Mouse (Mus musculus): ENCODE data around the gene Ino80b. TPM values are rescaled to one million over a fixed set of nuclear protein-coding genes. Genes with fewer than 3 reads are reported as not detected.

Gene Ino80b
- polyA plus RNA-seq, 1 experiment from 2014 or later: 17.6 TPM

GRCm38 (mm10) chr6:83116373-83117164 lies 8.7 kb downstream of the Ino80b start:
- no peak for ATAC-seq (ENCODE audit: insufficient number of reproducible peaks, insufficient read depth, low FRiP score, low TSS enrichment, low read depth)
- 78% methylated on average over 11 of the region's 11 CpGs for whole genome bisulfite sequencing
- Histone ChIP-seq H3K4me3 (replicated peaks) (peak overlapping the region; percentile 83), H3K4me2 (peak overlapping the region; percentile 96), H3K27ac (peak overlapping the region; percentile 78), H3K36me3 (peaks cover 34% of the 10 kb centered on the region), H3K9me3 (no peaks in the 10 kb centered on the region), H3K4me1 (replicated peaks) (peaks cover 33% of the 10 kb centered on the region), H3K9ac (replicated peaks) (peak overlapping the region; percentile 90), H3K27me3 (no peaks in the 10 kb centered on the region)

GRCm38 (mm10) chr6:83115682-83116372 lies 9.4 kb downstream of the Ino80b start:
- WGBS: 3% methylated on average over 47 of the region's 48 CpGs
- peaks cover 33% of the 10 kb centered on the region for H3K4me1 ChIP-seq (replicated peaks)
- H3K27me3 ChIP-seq: no peaks in the 10 kb centered on the region
- peak overlapping the region; percentile 90 for H3K9ac ChIP-seq (replicated peaks)
- H3K4me3 ChIP-seq (replicated peaks): peak overlapping the region; percentile 83
- ATAC-seq (ENCODE audit: insufficient number of reproducible peaks, insufficient read depth, low FRiP score, low TSS enrichment, low read depth): peak; percentile 57
- peaks cover 41% of the 10 kb centered on the region for H3K36me3 ChIP-seq
- H3K4me2 ChIP-seq: peak overlapping the region; percentile 96
- H3K9me3 ChIP-seq: no peaks in the 10 kb centered on the region
- peak overlapping the region; percentile 78 for H3K27ac ChIP-seq

- peaks cover 30% of the 10 kb centered on the region for H3K4me1 ChIP-seq (replicated peaks)
- H3K27me3 ChIP-seq: no peaks in the 10 kb centered on the region
- WGBS: under 1% methylated on average over 56 of the region's 58 CpGs
- no peaks in the 10 kb centered on the region for H3K9me3 ChIP-seq
- peak; percentile 76 for ATAC-seq (ENCODE audit: insufficient number of reproducible peaks, insufficient read depth, low FRiP score, low TSS enrichment, low read depth)
- peak within 1 kb of the TSS; percentile 90 for H3K9ac ChIP-seq (replicated peaks)
- H3K4me3 ChIP-seq (replicated peaks): peak within 1 kb of the TSS; percentile 83
- H3K4me2 ChIP-seq: peak within 1 kb of the TSS; percentile 96
- H3K27ac ChIP-seq: peak within 1 kb of the TSS; percentile 78
- peaks cover 42% of the 10 kb centered on the region for H3K36me3 ChIP-seq
Observed at GRCm38 (mm10) chr6:83115011-83115671, 10.1 kb downstream of the Ino80b start, which contains the start of gene Mogs. Mogs (plus strand) TSS chr6:83115496.

GRCm38 (mm10) chr6:83111510-83112136 lies 13.6 kb downstream of the Ino80b start:
- Histone ChIP-seq H3K27ac (no peak overlapping the region), H3K4me1 (replicated peaks) (peaks cover 37% of the 10 kb centered on the region), H3K4me2 (no peak overlapping the region), H3K27me3 (no peaks in the 10 kb centered on the region), H3K9me3 (no peaks in the 10 kb centered on the region), H3K9ac (replicated peaks) (no peak overlapping the region), H3K4me3 (replicated peaks) (no peak overlapping the region), H3K36me3 (peaks cover 8% of the 10 kb centered on the region; the same call in 1 of the 2 replicates)
- WGBS: 89% methylated on average over 4 of the region's 4 CpGs
- ATAC-seq (ENCODE audit: insufficient number of reproducible peaks, insufficient read depth, low FRiP score, low TSS enrichment, low read depth): no peak

GRCm38 (mm10) chr6:83108762-83109668 lies 16.2 kb downstream of the Ino80b start, which contains the start of gene Mrpl53:
Mrpl53 (plus strand) TSS chr6:83109040.
- H3K4me3 ChIP-seq (replicated peaks): peak within 1 kb of the TSS; percentile 90
- under 1% methylated on average over 76 of the region's 76 CpGs for WGBS
- H3K4me2 ChIP-seq: peak within 1 kb of the TSS; percentile 80
- peaks cover 17% of the 10 kb centered on the region; the same call in 1 of the 2 replicates for H3K36me3 ChIP-seq
- no peaks in the 10 kb centered on the region for H3K27me3 ChIP-seq
- peak within 1 kb of the TSS; percentile 81 for H3K27ac ChIP-seq
- ATAC-seq (ENCODE audit: insufficient number of reproducible peaks, insufficient read depth, low FRiP score, low TSS enrichment, low read depth): peak; percentile 61
- H3K9me3 ChIP-seq: no peaks in the 10 kb centered on the region
- H3K9ac ChIP-seq (replicated peaks): peak within 1 kb of the TSS; percentile 92
- peaks cover 22% of the 10 kb centered on the region for H3K4me1 ChIP-seq (replicated peaks)

DNA sequence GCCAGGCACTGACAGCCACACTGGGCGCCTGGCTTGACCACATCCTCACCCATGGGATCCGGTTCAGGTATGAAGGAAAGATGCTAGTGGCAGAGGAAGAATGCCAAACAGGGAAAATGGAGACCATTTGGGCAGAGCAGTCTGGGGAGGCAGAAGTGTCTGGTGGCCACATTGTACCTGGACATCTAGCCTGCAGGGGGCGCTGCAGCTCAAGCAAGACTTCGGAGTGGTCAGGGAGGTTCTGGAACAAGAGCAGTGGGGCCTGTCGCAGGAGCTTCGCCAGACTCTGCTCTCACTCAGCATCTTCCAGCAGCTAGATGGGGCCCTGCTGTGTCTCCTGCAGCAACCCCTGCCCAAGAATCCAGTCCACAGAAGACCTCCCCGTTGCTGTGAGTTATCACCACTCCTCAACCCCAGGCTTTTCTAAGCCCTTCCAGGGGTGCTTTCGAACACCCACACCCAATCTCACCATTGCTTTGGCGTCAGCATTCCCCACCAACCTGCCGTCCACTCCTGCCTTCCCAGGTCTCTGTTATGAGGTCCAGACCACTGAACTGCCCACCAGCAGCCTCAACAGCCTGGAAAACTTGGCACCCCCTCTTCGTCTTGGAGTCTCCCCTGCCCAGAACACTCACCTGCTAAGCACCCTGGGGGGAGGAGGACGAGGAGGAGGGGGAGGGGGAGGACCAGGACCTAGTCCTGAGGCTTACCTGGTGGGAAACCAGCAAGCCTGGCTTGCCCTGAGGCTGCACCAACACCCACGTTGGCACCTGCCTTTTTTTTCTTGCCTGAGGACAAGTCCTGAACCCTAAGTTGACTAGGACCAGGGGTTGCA lies 17.4 kb downstream of the Ino80b start:
- Histone ChIP-seq H3K4me1 (replicated peaks) (peaks cover 30% of the 10 kb centered on the region), H3K4me2 (peak overlapping the region; percentile 80), H3K36me3 (peaks cover 17% of the 10 kb centered on the region; the same call in 1 of the 2 replicates), H3K27ac (0 out of 2 replicates have a peak overlapping the region, but pooled peaks have one; percentile 81), H3K9me3 (no peaks in the 10 kb centered on the region), H3K27me3 (peaks cover 3% of the 10 kb centered on the region; the same call in 1 of the 2 replicates), H3K9ac (replicated peaks) (no peak overlapping the region), H3K4me3 (replicated peaks) (peak overlapping the region; percentile 90)
- ATAC-seq (ENCODE audit: insufficient number of reproducible peaks, insufficient read depth, low FRiP score, low TSS enrichment, low read depth): 0 out of 2 replicates have a peak, but pooled peaks have one; percentile 13
- whole genome bisulfite sequencing: 36% methylated on average over 13 of the region's 13 CpGs

DNA sequence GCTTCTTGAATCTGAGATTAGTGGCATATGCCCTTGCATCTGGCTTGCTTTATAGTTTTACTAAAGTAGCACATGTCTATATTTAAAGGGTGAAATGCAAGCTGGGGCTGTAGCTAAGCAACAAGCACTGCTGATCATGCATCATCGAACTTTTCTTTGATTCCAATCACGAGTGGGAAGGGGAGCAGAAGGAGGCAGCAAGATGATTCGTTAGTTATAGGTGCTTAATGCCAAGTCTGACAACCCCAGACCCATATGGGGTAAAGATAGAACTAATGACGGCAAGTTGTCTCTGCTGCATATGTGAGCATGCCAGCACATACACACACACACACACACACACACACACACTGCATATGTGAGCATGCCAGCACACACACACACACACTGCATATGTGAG lies 21.1 kb downstream of the Ino80b start:
- Histone ChIP-seq H3K36me3 (peaks cover 9% of the 10 kb centered on the region; the same call in 1 of the 2 replicates), H3K9me3 (no peaks in the 10 kb centered on the region), H3K27ac (no peak overlapping the region), H3K9ac (replicated peaks) (no peak overlapping the region), H3K4me3 (replicated peaks) (no peak overlapping the region), H3K4me2 (no peak overlapping the region), H3K4me1 (replicated peaks) (peaks cover 37% of the 10 kb centered on the region), H3K27me3 (peaks cover 3% of the 10 kb centered on the region; the same call in 1 of the 2 replicates)
- no peak for ATAC-seq (ENCODE audit: insufficient number of reproducible peaks, insufficient read depth, low FRiP score, low TSS enrichment, low read depth)
- WGBS: 83% methylated on average over 4 of the region's 4 CpGs

DNA sequence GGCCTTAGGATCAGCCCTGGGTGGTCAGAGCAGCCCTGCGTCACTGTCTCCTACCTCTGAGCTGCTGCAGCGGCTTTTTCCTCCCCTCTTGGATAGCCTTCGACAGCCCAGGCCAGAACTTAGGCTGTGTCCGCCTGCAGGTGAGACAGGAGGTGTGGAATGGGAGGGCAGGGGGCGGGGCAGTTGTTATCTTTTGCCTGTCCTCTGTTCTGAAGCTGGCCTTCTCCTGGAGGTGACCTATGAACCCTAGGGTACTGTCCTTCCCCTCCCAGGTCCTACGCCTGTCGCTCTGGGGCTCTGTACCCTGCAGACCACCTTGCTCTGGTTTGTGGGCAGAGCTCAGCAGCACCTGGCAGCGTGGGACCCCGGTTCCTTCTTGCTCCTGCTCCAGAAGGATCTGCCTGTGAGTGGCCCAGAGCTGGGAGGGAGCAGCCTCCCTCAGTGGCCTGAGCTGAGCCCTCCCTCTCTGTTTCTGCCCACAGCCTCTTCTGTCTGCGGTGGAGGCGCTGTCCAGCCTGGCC lies 22.0 kb downstream of the Ino80b start:
- peaks cover 33% of the 10 kb centered on the region for H3K4me1 ChIP-seq (replicated peaks)
- H3K9ac ChIP-seq (replicated peaks): peak overlapping the region; percentile 79; the same call in 1 of the 2 replicates
- H3K9me3 ChIP-seq: no peaks in the 10 kb centered on the region
- WGBS: 39% methylated on average over 11 of the region's 11 CpGs
- peak overlapping the region; percentile 99 for H3K4me2 ChIP-seq
- H3K36me3 ChIP-seq: peaks cover 9% of the 10 kb centered on the region; the same call in 1 of the 2 replicates
- peak; percentile 26; the same call in 1 of the 2 replicates for ATAC-seq (ENCODE audit: insufficient number of reproducible peaks, insufficient read depth, low FRiP score, low TSS enrichment, low read depth)
- H3K27ac ChIP-seq: no peak overlapping the region
- H3K4me3 ChIP-seq (replicated peaks): peak overlapping the region; percentile 78
- peaks cover 3% of the 10 kb centered on the region; the same call in 1 of the 2 replicates for H3K27me3 ChIP-seq

Data from limb, embryonic 12.5 days (tissue).